Comparison of ENCODE assay signal across 41 mouse cellular contexts in genomic region chr7:10479813-10480212, GRCm38 (mm10). TPM values are rescaled to one million over a fixed set of nuclear protein-coding genes. Genes with fewer than 3 reads are reported as not detected.
"Had no signal": no experiment of that assay in that cellular context is flagged by ENCODE, and none has a peak within 500 bp of the region (broad histone marks: within the 10 kb centered on the region; RNA-seq: fewer than 3 reads in every experiment).

No protein-coding gene starts in this region.

- H3K4me1 ChIP-seq: heart, embryonic 10.5 days; heart, embryonic 12.5 days; heart, embryonic 13.5 days; heart, embryonic 15.5 days; hindbrain, embryonic 13.5 days; hindbrain, embryonic 15.5 days; intestine, embryonic 15.5 days; kidney, embryonic 15.5 days had no signal

- H3K27me3 ChIP-seq: heart, embryonic 12.5 days; heart, embryonic 13.5 days; heart, embryonic 15.5 days; hindbrain, embryonic 13.5 days; hindbrain, embryonic 15.5 days; intestine, embryonic 15.5 days; kidney, embryonic 15.5 days had no signal

- H3K4me2 ChIP-seq: heart, embryonic 12.5 days; heart, embryonic 15.5 days had no signal

- DNase-seq: heart, postnatal 10 days; heart, postnatal 14 days; heart, postnatal 36 days; heart, postnatal 4 days; kidney, adult 11 months; kidney, adult 18-20 months; kidney, adult 2 months; kidney, adult 8-10 months; kidney, adult 9 months; kidney, postnatal 10 days; kidney, postnatal 14 days; kidney, postnatal 25 days; kidney, postnatal 36 days; kidney, postnatal 4 days; layer of hippocampus, adult 9-11 months; layer of hippocampus, postnatal 36 days had no signal

- H3K9ac ChIP-seq: heart, embryonic 12.5 days; heart, embryonic 13.5 days; heart, embryonic 15.5 days; hindbrain, embryonic 13.5 days; hindbrain, embryonic 15.5 days; intestine, embryonic 15.5 days; kidney, embryonic 15.5 days had no signal

- H3K4me3 ChIP-seq: heart, embryonic 10.5 days; heart, embryonic 12.5 days; heart, embryonic 15.5 days; intestine, embryonic 15.5 days; kidney, embryonic 15.5 days had no signal

- H3K36me3 ChIP-seq: heart, embryonic 10.5 days; heart, embryonic 12.5 days; heart, embryonic 13.5 days; heart, embryonic 15.5 days; hindbrain, embryonic 13.5 days; hindbrain, embryonic 15.5 days; intestine, embryonic 15.5 days; kidney, embryonic 15.5 days had no signal

- ATAC-seq: intestine, embryonic 15.5 days; intestine, embryonic 16.5 days; intestine, postnatal 0 days had no signal

- H3K27ac ChIP-seq: heart, embryonic 10.5 days; heart, embryonic 13.5 days; heart, embryonic 15.5 days; hindbrain, embryonic 13.5 days; hindbrain, embryonic 14.5 days; hindbrain, embryonic 15.5 days; hindbrain, postnatal 0 days; intestine, embryonic 15.5 days; kidney, embryonic 15.5 days; kidney, postnatal 0 days; left cerebral cortex, adult 2 months had no signal

- H3K9me3 ChIP-seq: heart, embryonic 10.5 days; heart, embryonic 13.5 days; heart, embryonic 15.5 days; hindbrain, embryonic 13.5 days; hindbrain, embryonic 15.5 days; intestine, embryonic 15.5 days; kidney, embryonic 15.5 days had no signal

RNA-seq across cellular contexts. Expression of gene Vmn1r67, which starts 36.7 kb away (rescaled TPM):
- polyA plus RNA-seq: heart, embryonic 10.5 days; heart, embryonic 11.5 days; heart, embryonic 12.5 days; heart, embryonic 13.5 days; heart, embryonic 14.5 days; heart, embryonic 15.5 days; heart, embryonic 16.5 days; heart, postnatal 0 days; hindbrain, embryonic 11.5 days; hindbrain, embryonic 13.5 days; hindbrain, embryonic 14.5 days; hindbrain, embryonic 15.5 days; hindbrain, embryonic 16.5 days; hindbrain, postnatal 0 days; inflammation-experienced regulatory T-cells, adult 6 months; intestine, embryonic 14.5 days; intestine, embryonic 15.5 days; intestine, embryonic 16.5 days; intestine, postnatal 0 days; kidney, adult 2 months; kidney, embryonic 14.5 days; kidney, embryonic 15.5 days; kidney, embryonic 16.5 days; kidney, postnatal 0 days; large intestine, adult 2 months had no signal
